Mouse (Mus musculus) 3134 (cell line): Measurements from ENCODE around the gene Calm2.

Source experiments
- DNase-seq: peaks from one replicate; pipeline ENCODE4 v3.0.0-alpha.2; 2011; ENCODE audit warnings: low spot score; ENCODE audit not compliant: insufficient read length; ENCODE audit errors: extremely low read depth

Calm2 gene

DNA sequence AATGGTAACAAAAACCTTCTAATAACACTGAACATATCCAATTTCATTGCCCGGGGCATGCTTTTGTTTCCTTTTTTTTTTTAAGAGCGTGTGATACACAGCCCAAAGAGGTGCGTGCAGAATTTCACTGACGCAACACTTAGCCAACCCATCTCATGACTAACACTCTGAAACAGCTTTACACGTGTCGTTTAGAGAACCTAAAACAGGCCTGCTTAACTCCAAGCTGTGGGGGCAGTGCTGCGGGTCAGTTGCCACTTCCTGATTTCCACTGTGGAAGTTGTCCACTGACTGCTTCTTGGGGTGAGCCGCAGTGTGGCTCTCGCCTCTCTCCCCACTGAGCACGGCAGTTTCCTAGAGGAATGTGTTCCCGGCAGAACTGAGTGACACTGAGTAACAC lies 41.2 kb downstream of the Calm2 start:
- peak; percentile 77 for DNase-seq

- no peak for DNase-seq
Observed at GRCm38 (mm10) chr17:87403462-87403861, 43.3 kb downstream of the Calm2 start.

GRCm38 (mm10) chr17:87402444-87402843 lies 44.3 kb downstream of the Calm2 start:
- DNase-seq = no peak

DNA sequence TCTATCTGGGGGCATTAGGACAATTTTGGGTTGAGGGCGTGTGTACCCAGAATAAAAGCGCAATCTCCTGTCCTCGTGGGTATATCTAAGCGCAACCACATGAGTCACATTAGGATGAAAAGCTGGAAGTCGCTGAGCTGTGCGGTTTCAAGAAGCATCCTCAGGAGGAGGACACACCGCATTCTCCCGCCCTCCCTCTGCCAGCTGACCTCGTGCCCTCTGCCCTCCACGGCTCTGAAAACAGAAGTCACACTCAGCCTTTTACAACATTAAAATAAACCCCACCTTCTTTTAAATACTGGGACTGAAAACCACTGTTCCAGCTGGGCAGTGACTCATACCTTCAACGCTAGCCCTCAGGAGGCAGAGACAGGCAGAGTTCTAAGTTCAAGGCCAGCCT lies 49.6 kb downstream of the Calm2 start:
- DNase-seq = no peak

GRCm38 (mm10) chr17:87391242-87391641 lies 55.5 kb downstream of the Calm2 start:
- DNase-seq = no peak

GRCm38 (mm10) chr17:87387068-87387467 lies 59.7 kb downstream of the Calm2 start:
- DNase-seq = no peak

GRCm38 (mm10) chr17:87385835-87386234 lies 60.9 kb downstream of the Calm2 start:
- DNase-seq = no peak
